Comparison of ENCODE assay signal across 7 mouse cellular contexts in genomic region chr4:36289701-36290053, GRCm38 (mm10).
A peak's percentile ranks its signal among the peaks of the same experiment; 100 is the strongest.
DNase-seq lines count a peak whose midpoint lies in the region; ATAC-seq lines count a peak whose summit lies in the region.

No protein-coding gene starts in this region.

- no peak for DNase-seq in hindbrain, embryonic 10.5 days (ENCODE audit: low spot score)
- DNase-seq in neural tube, embryonic 10.5 days (ENCODE audit: extremely low spot score, low spot score), result no peak
- no peak for DNase-seq in left cerebral cortex, adult 11 months (ENCODE audit: low spot score)
- no peak for DNase-seq in cerebellum, adult 18-20 months

- no peaks in the 10 kb centered on the region for H3K27me3 ChIP-seq in hindbrain, embryonic 12.5 days
- H3K27me3 ChIP-seq in hindbrain, embryonic 10.5 days (ENCODE audit: insufficient read depth, poor library complexity, severe bottlenecking), result no peaks in the 10 kb centered on the region
- H3K27me3 ChIP-seq in neural tube, embryonic 12.5 days (replicated peaks), result no peaks in the 10 kb centered on the region
- H3K27me3 ChIP-seq in liver, embryonic 15.5 days, result no peaks in the 10 kb centered on the region

- no peaks in the 10 kb centered on the region for H3K9me3 ChIP-seq in hindbrain, embryonic 12.5 days (replicated peaks)
- no peaks in the 10 kb centered on the region for H3K9me3 ChIP-seq in hindbrain, embryonic 10.5 days
- H3K9me3 ChIP-seq in neural tube, embryonic 12.5 days, result no peaks in the 10 kb centered on the region
- H3K9me3 ChIP-seq in liver, embryonic 15.5 days (replicated peaks), result no peaks in the 10 kb centered on the region

- no peak overlapping the region for H3K4me3 ChIP-seq in hindbrain, embryonic 12.5 days
- no peak overlapping the region for H3K4me3 ChIP-seq in hindbrain, embryonic 10.5 days
- H3K4me3 ChIP-seq in neural tube, embryonic 12.5 days, result no peak overlapping the region
- no peak overlapping the region for H3K4me3 ChIP-seq in liver, embryonic 15.5 days (replicated peaks)

- H3K4me2 ChIP-seq in hindbrain, embryonic 12.5 days (replicated peaks), result peak overlapping the region; percentile 47
- peak overlapping the region; percentile 52 for H3K4me2 ChIP-seq in neural tube, embryonic 12.5 days (replicated peaks)
- H3K4me2 ChIP-seq in liver, embryonic 15.5 days, result 0 out of 2 replicates have a peak overlapping the region, but pooled peaks have one; percentile 25

- H3K9ac ChIP-seq in hindbrain, embryonic 12.5 days, result no peak overlapping the region
- no peak overlapping the region for H3K9ac ChIP-seq in neural tube, embryonic 12.5 days
- H3K9ac ChIP-seq in liver, embryonic 15.5 days, result no peak overlapping the region

- no peak overlapping the region for H3K27ac ChIP-seq in hindbrain, embryonic 12.5 days
- H3K27ac ChIP-seq in hindbrain, embryonic 10.5 days, result no peak overlapping the region
- no peak overlapping the region for H3K27ac ChIP-seq in neural tube, embryonic 12.5 days
- no peak overlapping the region for H3K27ac ChIP-seq in liver, embryonic 15.5 days (replicated peaks)

- no peak for ATAC-seq in hindbrain, embryonic 12.5 days (ENCODE audit: low FRiP score)
- no peak for ATAC-seq in neural tube, embryonic 12.5 days (ENCODE audit: low FRiP score, low read depth)
- no peak for ATAC-seq in liver, embryonic 15.5 days (ENCODE audit: insufficient read depth)

- no peaks in the 10 kb centered on the region for H3K36me3 ChIP-seq in hindbrain, embryonic 12.5 days
- H3K36me3 ChIP-seq in hindbrain, embryonic 10.5 days, result no peaks in the 10 kb centered on the region
- H3K36me3 ChIP-seq in neural tube, embryonic 12.5 days, result no peaks in the 10 kb centered on the region
- no peaks in the 10 kb centered on the region for H3K36me3 ChIP-seq in liver, embryonic 15.5 days (replicated peaks)

- 68% methylated on average over 8 of the region's 8 CpGs for WGBS in hindbrain, embryonic 12.5 days
- WGBS in hindbrain, embryonic 10.5 days, result 68% methylated on average over 8 of the region's 8 CpGs
- 71% methylated on average over 8 of the region's 8 CpGs for WGBS in neural tube, embryonic 12.5 days
- 41% methylated on average over 8 of the region's 8 CpGs for WGBS in liver, embryonic 15.5 days (ENCODE audit: insufficient replicate concordance)

- H3K4me1 ChIP-seq in hindbrain, embryonic 12.5 days, result peaks cover 8% of the 10 kb centered on the region
- H3K4me1 ChIP-seq in hindbrain, embryonic 10.5 days (replicated peaks), result peaks cover 8% of the 10 kb centered on the region; the same call in 1 of the 2 replicates
- H3K4me1 ChIP-seq in neural tube, embryonic 12.5 days, result no peaks in the 10 kb centered on the region
- no peaks in the 10 kb centered on the region for H3K4me1 ChIP-seq in liver, embryonic 15.5 days (replicated peaks)
